Mouse (Mus musculus) myocyte (in vitro differentiated cells): ENCODE measurements around the gene Abhd12b.

Source experiments
- E2F4 ChIP-seq: IDR thresholded peaks from one replicate; pipeline ENCODE4 v1.6.1; 2011; ENCODE audit warnings: mild to moderate bottlenecking, control low read depth, moderate library complexity; ENCODE audit not compliant: insufficient read depth
- POLR2A ChIP-seq: IDR thresholded peaks from one replicate; pipeline ENCODE4 v1.6.1; 2011; ENCODE audit warnings: low read depth, mild to moderate bottlenecking, control low read depth, moderate library complexity; ENCODE audit not compliant: insufficient read length
- POLR2AphosphoS2 ChIP-seq: IDR thresholded peaks from one replicate; pipeline ENCODE4 v1.6.1; 2011; ENCODE audit warnings: low read depth, control low read depth; ENCODE audit not compliant: insufficient read length

DNA sequence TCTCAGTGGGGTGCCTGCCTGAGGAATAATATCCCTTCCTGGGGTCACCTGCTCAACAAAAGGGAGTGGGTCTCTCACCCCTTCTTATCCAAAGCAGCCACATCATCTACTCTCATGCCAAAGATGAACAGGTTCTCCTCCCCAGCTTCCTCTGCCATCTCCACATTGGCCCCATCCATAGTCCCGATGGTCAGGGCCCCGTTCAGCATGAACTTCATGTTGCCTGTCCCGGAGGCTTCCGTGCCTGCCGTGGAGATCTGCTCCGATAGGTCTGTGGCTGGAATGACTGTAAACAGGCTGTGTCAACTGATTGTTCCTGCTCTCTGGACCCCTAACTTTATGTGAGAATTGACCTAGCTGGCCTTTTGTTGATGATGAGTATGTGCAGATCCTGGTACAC is 41.5 kb downstream of the Abhd12b start:
- TF ChIP-seq POLR2A (no peak), POLR2AphosphoS2 (no peak), E2F4 (no peak)
